Mouse (Mus musculus): ENCODE results near the gene Ptpa. TPM values are rescaled to one million over a fixed set of nuclear protein-coding genes. Genes with fewer than 3 reads are reported as not detected.
A peak's percentile ranks its signal among the peaks of the same experiment; 100 is the strongest.

Gene Ptpa
- polyA plus RNA-seq, 1 experiment from 2014 or later, result 70.2 TPM

DNA sequence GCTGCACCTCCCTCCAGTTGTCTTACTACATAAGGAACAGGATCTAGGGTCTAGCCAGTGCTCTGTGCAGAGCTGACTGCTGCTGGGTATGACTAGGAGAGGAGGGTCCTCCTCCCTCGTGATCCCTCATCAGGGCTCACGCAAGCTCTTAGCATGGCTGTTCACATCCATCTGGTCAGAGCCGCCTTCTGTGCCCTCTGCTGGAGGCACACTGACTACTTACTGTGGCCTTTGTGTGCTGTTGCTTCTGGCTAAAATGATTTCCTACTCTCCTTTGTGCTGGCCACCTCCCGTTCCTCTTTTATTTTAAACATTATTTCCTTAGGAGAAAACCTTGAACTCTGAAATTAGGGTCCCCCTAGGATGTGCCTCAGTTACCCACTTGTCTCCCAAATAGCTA, 21.0 kb downstream of the Ptpa start:
- no peak overlapping the region for H3K4me2 ChIP-seq (ENCODE audit: low read depth, low read length)
- no peaks in the 10 kb centered on the region for H3K27me3 ChIP-seq (replicated peaks; ENCODE audit: control insufficient read depth, insufficient read depth, low read length)
- 63% methylated on average over 4 of the region's 4 CpGs for WGBS
- H3K27ac ChIP-seq (replicated peaks; ENCODE audit: low read depth, low read length), result no peak overlapping the region
- no peak for DNase-seq (ENCODE audit: low spot score)
- no peaks in the 10 kb centered on the region for H3K9me3 ChIP-seq (ENCODE audit: control insufficient read depth, low read length)
- H3K36me3 ChIP-seq (ENCODE audit: control insufficient read depth, insufficient read depth, low read length), result peaks cover 64% of the 10 kb centered on the region
- no peak overlapping the region for H3K4me3 ChIP-seq (ENCODE audit: low read depth, low read length)
- no peak for ATAC-seq (ENCODE audit: low read depth)
- no peak overlapping the region for H3K9ac ChIP-seq (ENCODE audit: low read depth, low read length)
- H3K4me1 ChIP-seq (ENCODE audit: control insufficient read depth, insufficient read depth, low read length), result peaks cover 19% of the 10 kb centered on the region

- no peak for ATAC-seq (ENCODE audit: low read depth)
- DNase-seq (ENCODE audit: low spot score), result no peak
- H3K9me3 ChIP-seq (ENCODE audit: control insufficient read depth, low read length), result no peaks in the 10 kb centered on the region
- no peak overlapping the region for H3K9ac ChIP-seq (ENCODE audit: low read depth, low read length)
- H3K4me1 ChIP-seq (ENCODE audit: control insufficient read depth, insufficient read depth, low read length), result peaks cover 28% of the 10 kb centered on the region
- WGBS, result 88% methylated on average over 4 of the region's 4 CpGs
- H3K4me3 ChIP-seq (ENCODE audit: low read depth, low read length), result no peak overlapping the region
- no peak overlapping the region for H3K27ac ChIP-seq (replicated peaks; ENCODE audit: low read depth, low read length)
- no peaks in the 10 kb centered on the region for H3K27me3 ChIP-seq (replicated peaks; ENCODE audit: control insufficient read depth, insufficient read depth, low read length)
- H3K36me3 ChIP-seq (ENCODE audit: control insufficient read depth, insufficient read depth, low read length), result peaks cover 55% of the 10 kb centered on the region
- H3K4me2 ChIP-seq (ENCODE audit: low read depth, low read length), result no peak overlapping the region
Measured at GRCm38 (mm10) chr2:30437791-30438190, 22.0 kb downstream of the Ptpa start.

DNA sequence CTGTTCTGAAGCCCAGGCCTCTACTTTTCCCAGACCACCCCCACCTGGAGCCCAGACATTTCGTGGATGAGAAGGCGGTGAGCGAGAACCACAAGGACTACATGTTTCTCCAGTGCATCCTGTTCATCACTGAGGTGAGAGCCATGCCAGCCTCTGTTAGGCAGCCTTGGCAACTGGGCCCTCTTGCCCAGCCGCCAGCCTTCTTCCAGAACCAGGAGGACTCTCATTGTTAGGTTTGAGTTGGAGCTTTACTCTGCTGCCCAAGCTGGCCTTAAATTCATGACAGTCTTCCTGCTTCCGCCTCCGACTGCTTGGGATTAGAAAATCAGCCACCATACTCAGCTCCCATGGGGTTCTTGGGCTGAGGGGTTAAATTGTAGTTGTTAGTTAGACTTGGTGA, 23.8 kb downstream of the Ptpa start:
- no peak overlapping the region for H3K4me3 ChIP-seq (ENCODE audit: low read depth, low read length)
- H3K27me3 ChIP-seq (replicated peaks; ENCODE audit: control insufficient read depth, insufficient read depth, low read length), result no peaks in the 10 kb centered on the region
- H3K9ac ChIP-seq (ENCODE audit: low read depth, low read length), result peak overlapping the region; percentile 6; the same call in 1 of the 2 replicates
- peak overlapping the region; percentile 99 for H3K27ac ChIP-seq (replicated peaks; ENCODE audit: low read depth, low read length)
- H3K4me1 ChIP-seq (ENCODE audit: control insufficient read depth, insufficient read depth, low read length), result peaks cover 46% of the 10 kb centered on the region
- ATAC-seq (ENCODE audit: low read depth) (no peak), DNase-seq (ENCODE audit: low spot score) (no peak)
- WGBS, result 80% methylated on average over 6 of the region's 6 CpGs
- peaks cover 54% of the 10 kb centered on the region for H3K36me3 ChIP-seq (ENCODE audit: control insufficient read depth, insufficient read depth, low read length)
- H3K4me2 ChIP-seq (ENCODE audit: low read depth, low read length), result no peak overlapping the region
- no peaks in the 10 kb centered on the region for H3K9me3 ChIP-seq (ENCODE audit: control insufficient read depth, low read length)

GRCm38 (mm10) chr2:30440211-30440700, 24.4 kb downstream of the Ptpa start:
- Histone ChIP-seq H3K4me1 (ENCODE audit: control insufficient read depth, insufficient read depth, low read length) (peaks cover 52% of the 10 kb centered on the region), H3K9me3 (ENCODE audit: control insufficient read depth, low read length) (no peaks in the 10 kb centered on the region), H3K36me3 (ENCODE audit: control insufficient read depth, insufficient read depth, low read length) (peaks cover 55% of the 10 kb centered on the region), H3K4me3 (ENCODE audit: low read depth, low read length) (no peak overlapping the region), H3K9ac (ENCODE audit: low read depth, low read length) (peak overlapping the region; percentile 56), H3K27me3 (replicated peaks; ENCODE audit: control insufficient read depth, insufficient read depth, low read length) (no peaks in the 10 kb centered on the region), H3K27ac (replicated peaks; ENCODE audit: low read depth, low read length) (peak overlapping the region; percentile 99), H3K4me2 (ENCODE audit: low read depth, low read length) (peak overlapping the region; percentile 59; the same call in 1 of the 2 replicates)
- DNase-seq (ENCODE audit: low spot score) (peak; percentile 61), ATAC-seq (ENCODE audit: low read depth) (no peak)
- WGBS, result 18% methylated on average over 3 of the region's 3 CpGs

GRCm38 (mm10) chr2:30440701-30441517, 25.1 kb downstream of the Ptpa start:
- peak overlapping the region; percentile 59 for H3K4me2 ChIP-seq (ENCODE audit: low read depth, low read length)
- ATAC-seq (ENCODE audit: low read depth) (peak; percentile 63), DNase-seq (ENCODE audit: low spot score) (peak; percentile 95)
- peak overlapping the region; percentile 99 for H3K27ac ChIP-seq (replicated peaks; ENCODE audit: low read depth, low read length)
- H3K4me1 ChIP-seq (ENCODE audit: control insufficient read depth, insufficient read depth, low read length), result peaks cover 57% of the 10 kb centered on the region
- peak overlapping the region; percentile 56 for H3K9ac ChIP-seq (ENCODE audit: low read depth, low read length)
- H3K9me3 ChIP-seq (ENCODE audit: control insufficient read depth, low read length), result no peaks in the 10 kb centered on the region
- H3K36me3 ChIP-seq (ENCODE audit: control insufficient read depth, insufficient read depth, low read length), result peaks cover 61% of the 10 kb centered on the region
- 9% methylated on average over 12 of the region's 12 CpGs for WGBS
- no peaks in the 10 kb centered on the region for H3K27me3 ChIP-seq (replicated peaks; ENCODE audit: control insufficient read depth, insufficient read depth, low read length)
- H3K4me3 ChIP-seq (ENCODE audit: low read depth, low read length), result peak overlapping the region; percentile 26

DNA sequence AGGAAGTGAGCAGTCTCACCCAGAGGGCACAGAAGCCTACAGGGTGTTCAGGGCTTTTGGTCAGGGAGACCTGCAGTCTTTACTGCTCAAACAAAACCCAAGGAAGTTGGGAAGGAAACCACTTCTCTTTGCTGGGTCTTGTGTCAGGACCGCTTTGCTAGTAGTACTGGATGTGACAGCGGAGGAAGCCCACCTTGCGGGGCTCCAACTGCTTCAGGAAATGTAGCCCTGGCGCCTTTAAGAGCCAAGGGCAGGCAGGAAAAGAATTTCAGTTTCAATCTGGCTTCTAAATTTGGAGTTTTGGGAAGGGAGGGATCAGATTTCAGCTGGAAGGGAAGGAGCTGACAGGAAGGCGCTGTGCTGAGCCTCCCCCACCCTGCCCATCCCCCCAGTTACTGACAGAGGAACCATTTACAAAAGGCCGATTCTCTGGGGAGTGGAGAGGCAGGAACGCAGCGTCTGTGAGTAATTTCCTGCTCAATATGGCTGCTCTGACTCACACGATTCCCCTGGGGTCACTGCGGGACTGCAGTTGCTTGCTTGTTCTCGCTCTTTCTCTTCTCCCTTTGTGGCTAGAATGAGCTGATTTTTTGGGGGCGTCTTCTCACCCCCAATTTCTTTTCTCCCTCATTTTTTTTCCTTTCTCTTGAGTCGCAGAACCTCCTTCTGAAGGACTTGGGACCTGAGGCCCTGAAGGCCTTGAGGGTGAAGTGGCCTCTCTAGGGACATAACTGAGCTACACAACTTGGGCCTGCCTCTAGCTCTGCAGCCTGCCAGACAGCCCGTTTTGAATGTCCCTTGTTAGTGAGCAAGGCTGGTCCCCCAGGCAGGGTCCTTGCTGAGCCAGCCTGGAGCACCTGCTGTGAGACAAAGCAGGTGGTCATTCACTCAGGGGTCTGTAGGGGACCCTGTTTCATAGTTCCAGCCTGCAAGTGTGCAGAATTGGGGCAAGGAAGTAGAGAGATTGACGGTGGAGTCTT, 26.0 kb downstream of the Ptpa start:
- DNase-seq (ENCODE audit: low spot score), result peak; percentile 100
- Histone ChIP-seq H3K4me2 (ENCODE audit: low read depth, low read length) (peak overlapping the region; percentile 59), H3K9ac (ENCODE audit: low read depth, low read length) (peak overlapping the region; percentile 65), H3K4me3 (ENCODE audit: low read depth, low read length) (peak overlapping the region; percentile 26), H3K27me3 (replicated peaks; ENCODE audit: control insufficient read depth, insufficient read depth, low read length) (no peaks in the 10 kb centered on the region), H3K36me3 (ENCODE audit: control insufficient read depth, insufficient read depth, low read length) (peaks cover 66% of the 10 kb centered on the region), H3K27ac (replicated peaks; ENCODE audit: low read depth, low read length) (peak overlapping the region; percentile 99), H3K9me3 (ENCODE audit: control insufficient read depth, low read length) (no peaks in the 10 kb centered on the region), H3K4me1 (ENCODE audit: control insufficient read depth, insufficient read depth, low read length) (peaks cover 57% of the 10 kb centered on the region)
- ATAC-seq (ENCODE audit: low read depth), result peak; percentile 86
- 1% methylated on average over 15 of the region's 15 CpGs for WGBS

GRCm38 (mm10) chr2:30442498-30442890, 26.7 kb downstream of the Ptpa start:
- Histone ChIP-seq H3K27ac (replicated peaks; ENCODE audit: low read depth, low read length) (peak overlapping the region; percentile 99), H3K9me3 (ENCODE audit: control insufficient read depth, low read length) (no peaks in the 10 kb centered on the region), H3K9ac (ENCODE audit: low read depth, low read length) (peak overlapping the region; percentile 65), H3K27me3 (replicated peaks; ENCODE audit: control insufficient read depth, insufficient read depth, low read length) (no peaks in the 10 kb centered on the region), H3K36me3 (ENCODE audit: control insufficient read depth, insufficient read depth, low read length) (peaks cover 65% of the 10 kb centered on the region), H3K4me2 (ENCODE audit: low read depth, low read length) (peak overlapping the region; percentile 59), H3K4me3 (ENCODE audit: low read depth, low read length) (peak overlapping the region; percentile 26), H3K4me1 (ENCODE audit: control insufficient read depth, insufficient read depth, low read length) (peaks cover 57% of the 10 kb centered on the region)
- ATAC-seq (ENCODE audit: low read depth) (no peak), DNase-seq (ENCODE audit: low spot score) (no peak)
- 23% methylated on average over 5 of the region's 5 CpGs for WGBS

- Histone ChIP-seq H3K4me2 (ENCODE audit: low read depth, low read length) (no peak overlapping the region; the same call in 1 of the 2 replicates), H3K36me3 (ENCODE audit: control insufficient read depth, insufficient read depth, low read length) (peaks cover 61% of the 10 kb centered on the region), H3K27me3 (replicated peaks; ENCODE audit: control insufficient read depth, insufficient read depth, low read length) (no peaks in the 10 kb centered on the region), H3K9ac (ENCODE audit: low read depth, low read length) (peak overlapping the region; percentile 65), H3K9me3 (ENCODE audit: control insufficient read depth, low read length) (no peaks in the 10 kb centered on the region), H3K4me1 (ENCODE audit: control insufficient read depth, insufficient read depth, low read length) (peaks cover 57% of the 10 kb centered on the region), H3K4me3 (ENCODE audit: low read depth, low read length) (no peak overlapping the region), H3K27ac (replicated peaks; ENCODE audit: low read depth, low read length) (peak overlapping the region; percentile 99)
- 57% methylated on average over 4 of the region's 4 CpGs for WGBS
- no peak for DNase-seq (ENCODE audit: low spot score)
- no peak for ATAC-seq (ENCODE audit: low read depth)
Measured at GRCm38 (mm10) chr2:30443281-30443680, 27.4 kb downstream of the Ptpa start.
